Mouse (Mus musculus): ENCODE measurements around the gene Skida1. TPM values are rescaled to one million over a fixed set of nuclear protein-coding genes. Genes with fewer than 3 reads are reported as not detected.

The Skida1 gene
- polyA plus RNA-seq, 2 experiments = 0.27 to 0.60 TPM

DNA sequence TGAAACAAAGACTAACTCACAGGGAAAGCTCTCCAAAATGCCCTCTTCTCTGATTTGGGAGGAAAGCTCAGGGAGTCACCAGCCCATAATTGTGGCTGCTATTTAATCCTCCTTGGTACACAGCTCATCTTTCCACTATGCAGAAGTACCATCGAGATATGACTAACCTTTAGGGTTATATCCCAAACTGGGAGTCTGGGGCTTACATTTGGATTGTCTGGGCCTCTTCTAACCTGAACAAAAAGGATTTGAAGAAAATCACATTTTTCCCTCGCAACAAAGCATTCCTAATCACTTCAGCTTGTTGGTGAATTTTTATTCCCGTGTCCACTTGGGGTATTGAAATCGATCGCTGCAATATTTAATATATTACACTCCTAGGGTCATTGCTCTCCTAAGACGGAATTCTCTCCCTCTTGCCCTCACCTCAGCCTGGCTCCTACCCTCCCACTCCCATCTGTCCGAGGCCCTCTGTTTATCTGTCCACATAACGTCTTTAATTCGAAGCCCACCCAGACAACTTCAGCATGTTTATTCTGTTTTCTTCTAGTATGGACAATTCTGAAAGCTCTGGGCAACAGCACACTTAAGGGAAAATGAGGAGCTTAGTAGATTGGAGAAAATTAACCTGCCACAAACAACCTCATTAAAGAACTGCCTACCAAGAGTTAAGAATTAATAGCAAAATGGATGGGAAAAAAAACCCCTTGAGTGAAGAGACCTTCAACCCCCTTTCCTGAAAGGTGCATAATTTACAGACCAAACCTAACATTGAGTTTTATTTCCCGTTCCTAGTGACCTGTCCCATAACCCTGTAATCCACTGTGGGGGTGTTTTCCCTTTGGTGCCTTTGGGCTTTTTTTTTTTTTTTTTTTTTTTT, 14.2 kb downstream of the Skida1 start:
- no peak overlapping the region for H3K9ac ChIP-seq (replicated peaks)
- no peaks in the 10 kb centered on the region for H3K36me3 ChIP-seq (replicated peaks; ENCODE audit: control insufficient read depth, insufficient read depth, low read depth)
- TF ChIP-seq CTCF (IDR thresholded peaks at IDR 0.05; ENCODE audit: low read depth) (no peak), EP300 (IDR thresholded peaks at IDR 0.05; ENCODE audit: low read depth) (no peak)
- 62% methylated on average over 10 of the region's 10 CpGs for WGBS (ENCODE audit: insufficient replicate concordance)
- peaks cover 75% of the 10 kb centered on the region for H3K27me3 ChIP-seq (ENCODE audit: control insufficient read depth, insufficient read depth, low read length)
- DNase-seq (ENCODE audit: low read depth in 3 of 3, low spot score in 3 of 3) (no peak), ATAC-seq (ENCODE audit: insufficient read depth) (no peak)
- no peak overlapping the region for H3K27ac ChIP-seq
- H3K9me3 ChIP-seq (ENCODE audit: control insufficient read depth, low read length) = no peaks in the 10 kb centered on the region
- no peak overlapping the region for H3K4me2 ChIP-seq (ENCODE audit: low read depth)
- H3K4me3 ChIP-seq (ENCODE audit: insufficient read depth in 1 of 2, low read depth in 2 of 2, low read length in 2 of 2) = no peak overlapping the region
- H3K4me1 ChIP-seq (replicated peaks; ENCODE audit: control insufficient read depth in 2 of 2, insufficient read depth in 2 of 2, low read length in 1 of 2) = peaks cover 0 to 7% of the 10 kb centered on the region in 2 experiments; a peak in 1 of 4 replicates

DNA sequence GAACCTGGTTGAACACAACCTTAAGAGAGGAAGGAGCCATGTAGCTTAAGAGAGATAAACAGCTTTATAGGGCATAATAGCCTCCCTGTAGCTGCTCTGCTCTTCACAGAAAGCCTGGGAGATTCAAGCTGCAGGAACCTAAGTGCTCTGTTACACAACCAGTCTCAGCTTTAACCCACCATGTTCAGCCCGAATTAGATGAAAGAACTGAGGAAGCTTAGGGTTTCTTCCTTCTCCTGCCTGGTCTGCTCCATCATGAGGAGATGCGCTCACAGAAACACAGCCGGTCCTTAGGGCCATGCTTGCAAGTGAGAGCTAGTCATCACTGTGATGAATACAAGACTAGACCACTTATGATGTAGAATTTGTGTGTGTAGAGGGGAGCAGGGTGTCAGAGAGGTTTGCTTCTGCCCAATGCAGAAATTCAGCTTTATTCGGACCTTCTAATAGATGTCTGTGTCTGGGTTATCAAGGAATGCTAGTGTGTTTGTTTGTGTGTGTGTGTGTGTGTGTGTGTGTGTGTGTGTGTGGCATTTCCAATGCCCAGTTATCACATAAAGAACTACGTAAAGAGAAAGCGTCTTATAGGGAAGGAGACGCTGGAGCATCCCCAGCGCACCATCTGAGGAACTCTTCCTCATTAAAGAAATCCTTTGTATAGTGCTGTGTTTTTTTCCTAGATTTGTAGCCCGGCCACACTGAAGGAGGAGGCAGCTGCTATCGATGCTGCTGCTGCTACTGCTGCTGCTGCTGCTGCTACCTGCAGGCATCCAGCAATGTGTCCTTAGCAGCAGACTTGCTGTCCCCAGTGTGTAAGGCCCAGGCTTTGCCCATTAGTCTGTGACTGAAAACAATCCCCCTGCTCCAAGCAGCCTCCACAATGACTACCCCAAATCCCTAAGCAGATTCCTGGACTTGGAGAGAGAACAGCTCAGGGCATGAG, 15.4 kb downstream of the Skida1 start:
- ATAC-seq (ENCODE audit: insufficient read depth) = no peak
- no peak overlapping the region for H3K27ac ChIP-seq
- TF ChIP-seq CTCF (IDR thresholded peaks at IDR 0.05; ENCODE audit: low read depth) = no peak

GRCm38 (mm10) chr2:18032538-18032895, 16.3 kb downstream of the Skida1 start:
- ATAC-seq (ENCODE audit: insufficient read depth) (no peak), DNase-seq (ENCODE audit: low read depth in 3 of 3, low spot score in 3 of 3) (no peak)
- no peaks in the 10 kb centered on the region for H3K36me3 ChIP-seq (replicated peaks; ENCODE audit: control insufficient read depth, insufficient read depth, low read depth)
- 0 out of 4 replicates have a peak, but pooled peaks cover 0 to 3% of the 10 kb centered on the region in 2 experiments for H3K4me1 ChIP-seq (replicated peaks; ENCODE audit: control insufficient read depth in 2 of 2, insufficient read depth in 2 of 2, low read length in 1 of 2)
- no peak overlapping the region for H3K27ac ChIP-seq
- H3K4me3 ChIP-seq (ENCODE audit: insufficient read depth in 1 of 2, low read depth in 2 of 2, low read length in 2 of 2) = no peak overlapping the region
- H3K27me3 ChIP-seq (ENCODE audit: control insufficient read depth, insufficient read depth, low read length) = peaks cover 77% of the 10 kb centered on the region
- H3K9me3 ChIP-seq (ENCODE audit: control insufficient read depth, low read length) = no peaks in the 10 kb centered on the region
- peak overlapping the region; percentile 63; the same call in 1 of the 2 replicates for H3K4me2 ChIP-seq (ENCODE audit: low read depth)
- TF ChIP-seq EP300 (IDR thresholded peaks at IDR 0.05; ENCODE audit: low read depth) (no peak), CTCF (IDR thresholded peaks at IDR 0.05; ENCODE audit: low read depth) (no peak)
- WGBS (ENCODE audit: insufficient replicate concordance) = 66% methylated on average over 5 of the region's 5 CpGs
- H3K9ac ChIP-seq (replicated peaks) = no peak overlapping the region

More for the DNA sequence above, 15.4 kb downstream of the Skida1 start:
- no peak overlapping the region for H3K4me3 ChIP-seq (ENCODE audit: insufficient read depth in 1 of 2, low read depth in 2 of 2, low read length in 2 of 2)
- WGBS (ENCODE audit: insufficient replicate concordance) = 61% methylated on average over 10 of the region's 10 CpGs
- H3K27me3 ChIP-seq (ENCODE audit: control insufficient read depth, insufficient read depth, low read length) = peaks cover 73% of the 10 kb centered on the region
- no peak for DNase-seq (ENCODE audit: low read depth in 3 of 3, low spot score in 3 of 3)
- H3K4me1 ChIP-seq (replicated peaks; ENCODE audit: control insufficient read depth in 2 of 2, insufficient read depth in 2 of 2, low read length in 1 of 2) = 0 out of 4 replicates have a peak, but pooled peaks cover 0 to 4% of the 10 kb centered on the region in 2 experiments
- H3K9ac ChIP-seq (replicated peaks) = no peak overlapping the region
- H3K9me3 ChIP-seq (ENCODE audit: control insufficient read depth, low read length) = no peaks in the 10 kb centered on the region
- H3K36me3 ChIP-seq (replicated peaks; ENCODE audit: control insufficient read depth, insufficient read depth, low read depth) = no peaks in the 10 kb centered on the region
- no peak overlapping the region for H3K4me2 ChIP-seq (ENCODE audit: low read depth)

- H3K27ac ChIP-seq = no peak overlapping the region
Observed at GRCm38 (mm10) chr2:18031831-18032537, 16.9 kb downstream of the Skida1 start.

More at GRCm38 (mm10) chr2:18031831-18032537, 16.9 kb downstream of the Skida1 start:
- Histone ChIP-seq H3K4me3 (ENCODE audit: insufficient read depth in 1 of 2, low read depth in 2 of 2, low read length in 2 of 2) (peak overlapping the region; percentile 33 to 42; a peak in 3 of 4 replicates), H3K9ac (replicated peaks) (peak overlapping the region; percentile 29; the same call in 1 of the 2 replicates), H3K9me3 (ENCODE audit: control insufficient read depth, low read length) (no peaks in the 10 kb centered on the region), H3K4me1 (replicated peaks; ENCODE audit: control insufficient read depth in 2 of 2, insufficient read depth in 2 of 2, low read length in 1 of 2) (peaks cover 2 to 5% of the 10 kb centered on the region in 2 experiments), H3K27me3 (ENCODE audit: control insufficient read depth, insufficient read depth, low read length) (peaks cover 74% of the 10 kb centered on the region), H3K4me2 (ENCODE audit: low read depth) (peak overlapping the region; percentile 63), H3K36me3 (replicated peaks; ENCODE audit: control insufficient read depth, insufficient read depth, low read depth) (no peaks in the 10 kb centered on the region)
- ATAC-seq (ENCODE audit: insufficient read depth) (no peak), DNase-seq (ENCODE audit: low read depth in 3 of 3, low spot score in 3 of 3) (no peak)
- 7% methylated on average over 33 of the region's 34 CpGs for WGBS (ENCODE audit: insufficient replicate concordance)
- no peak for TF ChIP-seq EP300 (IDR thresholded peaks at IDR 0.05; ENCODE audit: low read depth)
- TF ChIP-seq CTCF (IDR thresholded peaks at IDR 0.05; ENCODE audit: low read depth) = no peak

All from liver, embryonic 14.5 days (tissue).